Mouse (Mus musculus) CH12.LX (cell line): Measurements from ENCODE around the gene Kpna3. TPM values are rescaled to one million over a fixed set of nuclear protein-coding genes. Genes with fewer than 3 reads are reported as not detected.

Source experiments
- DNase-seq: peaks from one replicate; pipeline ENCODE4 v3.0.0-alpha.2; 2013; ENCODE audit errors: extremely low read depth
- H3K27ac ChIP-seq: 2 replicates; pipeline ENCODE4 v1.5.1; 2012; ENCODE audit warnings: low read depth, mild to moderate bottlenecking, control low read depth, moderate library complexity; ENCODE audit not compliant: insufficient read depth
- H3K27me3 ChIP-seq: replicated peaks from 2 replicates; pipeline ENCODE3; 2012; ENCODE audit warnings: inconsistent platforms
- H3K36me3 ChIP-seq, 2 experiments: replicated peaks in 1 of 2; 2 replicates each; pipeline versions ENCODE3 to v1.6.1; 2012; ENCODE audit warnings: inconsistent platforms in 1 of 2, low read length in 1 of 2, mild to moderate bottlenecking in 1 of 2, mixed read lengths in 1 of 2, moderate library complexity in 1 of 2; ENCODE audit not compliant: control insufficient read depth in 1 of 2, insufficient read depth in 1 of 2
- H3K4me1 ChIP-seq, 2 experiments: 2 replicates each; pipeline ENCODE4 v1.6.1; 2012; ENCODE audit warnings: inconsistent platforms in 1 of 2, moderate library complexity in 1 of 2; ENCODE audit not compliant: insufficient read depth in 2 of 2, control insufficient read depth in 1 of 2
- H3K4me2 ChIP-seq: 2 replicates; pipeline ENCODE4 v1.6.1; 2012; ENCODE audit warnings: low read depth, mild to moderate bottlenecking, control low read depth; ENCODE audit not compliant: poor library complexity, insufficient read depth, severe bottlenecking
- H3K4me3 ChIP-seq, 3 experiments: fragments of 150-350 bp in 1 of 3; sonication (generic) in 1 of 3; replicated peaks in 1 of 3; 2 replicates each; pipeline versions ENCODE3 to v1.5.1; 2011 to 2012; ENCODE audit warnings: low read depth in 2 of 3, low read length in 2 of 3, mild to moderate bottlenecking in 2 of 3, moderate library complexity in 2 of 3, control low read depth in 1 of 3, improper control_type of control experiment in 1 of 3, inconsistent platforms in 1 of 3, mixed read lengths in 1 of 3; ENCODE audit not compliant: poor library complexity in 1 of 3
- H3K79me2 ChIP-seq: replicated peaks from 2 replicates; pipeline ENCODE4 v1.6.1; 2012; ENCODE audit warnings: mild to moderate bottlenecking, moderate library complexity; ENCODE audit not compliant: control insufficient read depth, poor library complexity, insufficient read depth, severe bottlenecking; ENCODE audit errors: extremely low read depth
- H3K9ac ChIP-seq: 2 replicates; pipeline ENCODE4 v1.6.1; 2012; ENCODE audit warnings: low read depth, mild to moderate bottlenecking, control low read depth, moderate library complexity; ENCODE audit not compliant: insufficient read depth
- H3K9me3 ChIP-seq: replicated peaks from 2 replicates; pipeline ENCODE3; 2012; ENCODE audit warnings: low read length, inconsistent platforms, mixed read lengths
- CTCF ChIP-seq, 2 experiments: IDR thresholded peaks in 1 of 2; conservative IDR thresholded peaks in 1 of 2; 2 replicates each; pipeline ENCODE4 v1.5.1; 2011 to 2012; ENCODE audit warnings: low read depth in 2 of 2, low read length in 2 of 2, improper control_type of control experiment in 1 of 2, inconsistent platforms in 1 of 2, mild to moderate bottlenecking in 1 of 2, moderate library complexity in 1 of 2
- E2F4 ChIP-seq: IDR thresholded peaks from 2 replicates; pipeline ENCODE4 v1.6.1; 2011; ENCODE audit warnings: low read depth, low read length, improper control_type of control experiment; ENCODE audit not compliant: insufficient replicate concordance
- ETS1 ChIP-seq: conservative IDR thresholded peaks from 2 replicates; pipeline ENCODE4 v1.6.1; 2012; ENCODE audit warnings: low read depth, mild to moderate bottlenecking, inconsistent platforms, low read length, improper control_type of control experiment, moderate library complexity
- JUND ChIP-seq: conservative IDR thresholded peaks from 2 replicates; pipeline ENCODE4 v1.6.1; 2011; ENCODE audit warnings: low read depth, low read length, improper control_type of control experiment
- MAFK ChIP-seq: IDR thresholded peaks from 2 replicates; pipeline ENCODE4 v1.6.1; 2011; ENCODE audit warnings: low read length, improper control_type of control experiment; ENCODE audit not compliant: insufficient replicate concordance
- MEF2A ChIP-seq: IDR thresholded peaks from 2 replicates; pipeline ENCODE4 v1.6.1; 2014; ENCODE audit warnings: low read depth, mild to moderate bottlenecking, inconsistent platforms, low read length, improper control_type of control experiment, borderline replicate concordance
- MXI1 ChIP-seq: IDR thresholded peaks from 2 replicates; pipeline ENCODE4 v1.6.1; 2011; ENCODE audit warnings: mild to moderate bottlenecking, low read depth, low read length, improper control_type of control experiment
- NRF1 ChIP-seq: IDR thresholded peaks from 2 replicates; pipeline ENCODE4 v1.6.1; 2014; ENCODE audit warnings: low read depth, mild to moderate bottlenecking, inconsistent platforms, low read length, improper control_type of control experiment, moderate library complexity
- PAX5 ChIP-seq: IDR thresholded peaks from 2 replicates; pipeline ENCODE4 v1.6.1; 2012; ENCODE audit warnings: low read length, inconsistent platforms, mixed read lengths
- POLR2A ChIP-seq: IDR thresholded peaks from 2 replicates; pipeline ENCODE4 v1.6.1; 2011; ENCODE audit warnings: low read depth, mild to moderate bottlenecking, improper control_type of control experiment, low read length
- RCOR1 ChIP-seq: conservative IDR thresholded peaks from 2 replicates; pipeline ENCODE4 v1.6.1; 2012; ENCODE audit warnings: low read depth, mild to moderate bottlenecking, inconsistent platforms, low read length, improper control_type of control experiment
- TBP ChIP-seq: conservative IDR thresholded peaks from 2 replicates; pipeline ENCODE4 v1.6.1; 2011; ENCODE audit warnings: low read depth, low read length, improper control_type of control experiment
- USF1 ChIP-seq: IDR thresholded peaks from 2 replicates; pipeline ENCODE4 v1.6.1; 2014; ENCODE audit warnings: low read depth, mild to moderate bottlenecking, inconsistent platforms, low read length, improper control_type of control experiment
- USF2 ChIP-seq: conservative IDR thresholded peaks from 2 replicates; pipeline ENCODE4 v1.6.1; 2011; ENCODE audit warnings: low read depth, low read length, improper control_type of control experiment
- ZC3H11A ChIP-seq: IDR thresholded peaks from 2 replicates; pipeline ENCODE4 v1.6.1; 2012; ENCODE audit warnings: low read depth, mild to moderate bottlenecking, inconsistent platforms, low read length, improper control_type of control experiment
- dilution Hi-C: fragments of 300-500 bp; cut with MboI; formaldehyde crosslinking; loops from 2 replicates; pipeline ENCODE4 v1.14.3; 2020; ENCODE audit warnings: low sequenced_read_pairs; ENCODE audit not compliant: extremely low pct_unique_long_range_greater_than_20kb, extremely low pct_ligation_motif_present
- in situ Hi-C: fragments of 300-500 bp; cut with MboI; formaldehyde crosslinking; loops from 3 replicates; pipeline ENCODE4 v1.14.3; 2019; ENCODE audit warnings: low sequenced_read_pairs, low pct_ligation_motif_present, low pct_unique_long_range_greater_than_20kb, mixed read lengths
- polyA plus RNA-seq: library from polyadenylated mRNA; unstranded; fragments of >175 nt; gene quantifications from 2 replicates; pipeline ENCODE4 v1.2.1, GENCODE M21; 2012; ENCODE audit warnings: low read depth; ENCODE audit not compliant: insufficient read length
- total RNA-seq, 2 experiments: library from RNA; depleted of rRNA; stranded (reverse); fragments of 300-350 nt in 1 of 2; fragments of >200 nt in 1 of 2; gene quantifications; 2 replicates each; pipeline ENCODE4 v1.2.3; 2012 to 2014

Gene Kpna3
- total and polyA plus RNA-seq, 3 experiments: 21.3 to 85.9 (median 75.4) TPM

- DNase-seq: no peak
- TF ChIP-seq MAFK: no peak
- Histone ChIP-seq H3K36me3 (peaks cover 0 to 11% of the 10 kb centered on the region in 2 experiments), H3K9me3 (no peaks in the 10 kb centered on the region), H3K27ac (no peak overlapping the region), H3K79me2 (peaks cover 19% of the 10 kb centered on the region), H3K27me3 (no peaks in the 10 kb centered on the region), H3K4me3 (no peak overlapping the region), H3K9ac (no peak overlapping the region), H3K4me2 (no peak overlapping the region), H3K4me1 (peaks cover 3 to 15% of the 10 kb centered on the region in 2 experiments; a peak in 2 of 4 replicates)
- dilution Hi-C loops: no loop called here
- in situ Hi-C loops: no loop called here
These were observed 24.0 kb downstream of the Kpna3 start for GRCm38 (mm10) chr14:61415719-61416118.

- Histone ChIP-seq H3K4me1 (peaks cover 3 to 19% of the 10 kb centered on the region in 2 experiments; a peak in 2 of 4 replicates), H3K4me2 (no peak overlapping the region), H3K4me3 (no peak overlapping the region), H3K79me2 (peaks cover 19% of the 10 kb centered on the region), H3K27ac (no peak overlapping the region), H3K27me3 (no peaks in the 10 kb centered on the region), H3K36me3 (peaks cover 0 to 13% of the 10 kb centered on the region in 2 experiments), H3K9ac (no peak overlapping the region), H3K9me3 (no peaks in the 10 kb centered on the region)
- DNase-seq: no peak
- dilution Hi-C loops (no loop called here), in situ Hi-C loops (no loop called here)
- TF ChIP-seq PAX5 (no peak), MEF2A (no peak), CTCF (conservative IDR thresholded peaks at IDR 0.05 in 1 of 2, IDR thresholded peaks at IDR 0.05 in 1 of 2; ENCODE audit: low read depth in 2 of 2, low read length in 2 of 2) (no peak), USF2 (no peak), JUND (no peak), ZC3H11A (no peak)
These were observed 24.4 kb downstream of the Kpna3 start for GRCm38 (mm10) chr14:61415311-61415710.

GRCm38 (mm10) chr14:61414808-61415207 is 24.9 kb downstream of the Kpna3 start:
- Histone ChIP-seq H3K27ac (no peak overlapping the region), H3K27me3 (no peaks in the 10 kb centered on the region), H3K4me3 (no peak overlapping the region), H3K9me3 (no peaks in the 10 kb centered on the region), H3K79me2 (peaks cover 19% of the 10 kb centered on the region), H3K9ac (no peak overlapping the region), H3K36me3 (peaks cover 0 to 13% of the 10 kb centered on the region in 2 experiments), H3K4me1 (peaks cover 3 to 24% of the 10 kb centered on the region in 2 experiments; a peak in 2 of 4 replicates), H3K4me2 (no peak overlapping the region)
- dilution Hi-C loops: no loop called here
- in situ Hi-C loops: no loop called here
- no peak for DNase-seq
- no peak for TF ChIP-seq RCOR1
- TF ChIP-seq PAX5: no peak
- TF ChIP-seq ETS1: no peak
- no peak for TF ChIP-seq POLR2A
- no peak for TF ChIP-seq MEF2A
- TF ChIP-seq NRF1: no peak
- TF ChIP-seq CTCF (conservative IDR thresholded peaks at IDR 0.05 in 1 of 2, IDR thresholded peaks at IDR 0.05 in 1 of 2; ENCODE audit: low read depth in 2 of 2, low read length in 2 of 2): no peak
- TF ChIP-seq USF1: no peak
- TF ChIP-seq MXI1: no peak
- no peak for TF ChIP-seq E2F4
- no peak for TF ChIP-seq TBP
